In genomic region chr15:78720094-78720493, GRCm38 (mm10) we compare ENCODE assay signal across 9 mouse cellular contexts. TPM values are rescaled to one million over a fixed set of nuclear protein-coding genes. Genes with fewer than 3 reads are reported as not detected.
DNase-seq lines count a peak whose midpoint lies in the region; ATAC-seq and TF ChIP-seq lines count a peak whose summit lies in the region.
"Had no signal": no experiment of that assay in that cellular context is flagged by ENCODE, and none has a peak within 500 bp of the region (broad histone marks: within the 10 kb centered on the region; RNA-seq: fewer than 3 reads in every experiment).

No protein-coding gene starts in this region.

- no peak overlapping the region for H3K9ac ChIP-seq in forebrain, postnatal 0 days
- H3K9ac ChIP-seq: stomach, embryonic 15.5 days had no signal

- TF ChIP-seq POLR2A in cerebellum, adult 2 months (IDR thresholded peaks at IDR 0.05; ENCODE audit: borderline replicate concordance, insufficient read depth, low read length), result no peak

- peak overlapping the region; percentile 80 for H3K4me2 ChIP-seq in forebrain, postnatal 0 days (ENCODE audit: low read depth)

- peak; percentile 74 for TF ChIP-seq CTCF in cerebellum, adult 2 months (IDR thresholded peaks at IDR 0.05; ENCODE audit: borderline replicate concordance, insufficient read depth, low read depth, low read length)
- peak; percentile 88 for TF ChIP-seq CTCF in forebrain, postnatal 0 days (IDR thresholded peaks at IDR 0.05; ENCODE audit: low read depth)

- peak; percentile 55 for DNase-seq in A20 (ENCODE audit: low read depth, low spot score)
- peak; percentile 84 for DNase-seq in ES-CJ7 (ENCODE audit: low read depth, low spot score)
- peak; percentile 49 to 63 for DNase-seq in cerebellum, adult 2 months
- DNase-seq in forebrain, postnatal 0 days, result peak; percentile 91
- DNase-seq in kidney, adult 9 months, result peak; percentile 43
- peak; percentile 61 for DNase-seq in lung, postnatal 25 days (ENCODE audit: low spot score)
- DNase-seq in right cerebral cortex, postnatal 10 days (ENCODE audit: low spot score in 2 of 2), result peak; percentile 84 to 90
- peak; percentile 28 for DNase-seq in yolk sac, embryonic 10.5 days (ENCODE audit: low spot score)

- no peaks in the 10 kb centered on the region for H3K36me3 ChIP-seq in forebrain, postnatal 0 days (ENCODE audit: insufficient read depth)
- H3K36me3 ChIP-seq: stomach, embryonic 15.5 days had no signal

- peaks cover 2% of the 10 kb centered on the region; the same call in 1 of the 2 replicates for H3K27me3 ChIP-seq in cerebellum, adult 2 months (ENCODE audit: control insufficient read depth, insufficient read depth, low read length)
- no peaks in the 10 kb centered on the region for H3K27me3 ChIP-seq in forebrain, postnatal 0 days (ENCODE audit: insufficient read depth, low read length)

- ATAC-seq in forebrain, postnatal 0 days, result no peak

- no peak overlapping the region for H3K27ac ChIP-seq in cerebellum, adult 2 months (ENCODE audit: insufficient read depth, low read length)
- H3K27ac ChIP-seq in forebrain, postnatal 0 days (ENCODE audit: low read depth, low read length), result no peak overlapping the region
- H3K27ac ChIP-seq: stomach, embryonic 15.5 days had no signal

- H3K4me3 ChIP-seq in cerebellum, adult 2 months (replicated peaks; ENCODE audit: insufficient read depth, low read depth, low read length), result no peak overlapping the region
- no peak overlapping the region for H3K4me3 ChIP-seq in forebrain, postnatal 0 days (ENCODE audit: low read depth, low read length)
- H3K4me3 ChIP-seq: stomach, embryonic 15.5 days had no signal

- 4% methylated on average over 16 of the region's 16 CpGs for WGBS in cerebellum, adult 2 months
- WGBS in forebrain, postnatal 0 days, result 3% methylated on average over 15 of the region's 16 CpGs

- H3K9me3 ChIP-seq in forebrain, postnatal 0 days (ENCODE audit: low read length), result no peaks in the 10 kb centered on the region
- H3K9me3 ChIP-seq: stomach, embryonic 15.5 days had no signal

- peaks cover 5% of the 10 kb centered on the region for H3K4me1 ChIP-seq in cerebellum, adult 2 months (ENCODE audit: control insufficient read depth, insufficient read depth, low read length)
- H3K4me1 ChIP-seq in forebrain, postnatal 0 days (ENCODE audit: insufficient read depth), result peaks cover 13% of the 10 kb centered on the region; the same call in 1 of the 2 replicates

RNA-seq across cellular contexts. Expression of gene Elfn2, which starts 1.5 kb away (rescaled TPM):
- 18.0 and 20.6 TPM in 2 replicates for polyA plus RNA-seq in cerebellum, adult 2 months (2012; rRNA removed)
- 33.9 and 51.6 TPM in 2 replicates for total RNA-seq in forebrain, postnatal 0 days (2014; rRNA removed)
- 8.1 and 10.1 TPM in 2 replicates for polyA plus RNA-seq in forebrain, postnatal 0 days (2015; fragmentation: Nextera tagmentation; extraction: Ambion mirVana)

RNA-seq across cellular contexts. Expression of gene Mfng, which starts 53.2 kb away (rescaled TPM):
- polyA plus RNA-seq in cerebellum, adult 2 months (2012; rRNA removed), result 3.8 and 4.4 TPM in 2 replicates
- 6.4 and 11.4 TPM in 2 replicates for total RNA-seq in forebrain, postnatal 0 days (2014; rRNA removed)
- 16.0 and 16.8 TPM in 2 replicates for polyA plus RNA-seq in forebrain, postnatal 0 days (2015; fragmentation: Nextera tagmentation; extraction: Ambion mirVana)

Comparison
In these comparisons a context has a peak if more than half of its experiments do, and no peak if none do; other contexts are left out.
1. DNase-seq: peak in every context shown above with its lines; median percentile 91 in forebrain, postnatal 0 days; 87 in right cerebral cortex, postnatal 10 days; 84 in ES-CJ7; 61 in lung, postnatal 25 days; 56 in cerebellum, adult 2 months; 55 in A20; 43 in kidney, adult 9 months; 28 in yolk sac, embryonic 10.5 days.